Mouse (Mus musculus) CD4-positive, CD25-positive, alpha-beta regulatory T cell, adult 4 months (primary cell): ENCODE data around the gene 2900011O08Rik. TPM values are rescaled to one million over a fixed set of nuclear protein-coding genes. Genes with fewer than 3 reads are reported as not detected.
"Not testable (repeated sequence)": the region's sequence is repeated elsewhere in the genome, so short reads cannot be mapped to it uniquely, and the experiment has no call there.

Experiments
- ATAC-seq: one replicate; pipeline ENCODE4 v1.8.0; 2017
- polyA plus RNA-seq, 2 experiments: library from polyadenylated mRNA; unstranded; fragments of 100-300 nt; shearing (Covaris generic); gene quantifications; one replicate each; pipeline ENCODE4 v1.2.1; 2017

Gene 2900011O08Rik
- not detected for polyA plus RNA-seq

DNA sequence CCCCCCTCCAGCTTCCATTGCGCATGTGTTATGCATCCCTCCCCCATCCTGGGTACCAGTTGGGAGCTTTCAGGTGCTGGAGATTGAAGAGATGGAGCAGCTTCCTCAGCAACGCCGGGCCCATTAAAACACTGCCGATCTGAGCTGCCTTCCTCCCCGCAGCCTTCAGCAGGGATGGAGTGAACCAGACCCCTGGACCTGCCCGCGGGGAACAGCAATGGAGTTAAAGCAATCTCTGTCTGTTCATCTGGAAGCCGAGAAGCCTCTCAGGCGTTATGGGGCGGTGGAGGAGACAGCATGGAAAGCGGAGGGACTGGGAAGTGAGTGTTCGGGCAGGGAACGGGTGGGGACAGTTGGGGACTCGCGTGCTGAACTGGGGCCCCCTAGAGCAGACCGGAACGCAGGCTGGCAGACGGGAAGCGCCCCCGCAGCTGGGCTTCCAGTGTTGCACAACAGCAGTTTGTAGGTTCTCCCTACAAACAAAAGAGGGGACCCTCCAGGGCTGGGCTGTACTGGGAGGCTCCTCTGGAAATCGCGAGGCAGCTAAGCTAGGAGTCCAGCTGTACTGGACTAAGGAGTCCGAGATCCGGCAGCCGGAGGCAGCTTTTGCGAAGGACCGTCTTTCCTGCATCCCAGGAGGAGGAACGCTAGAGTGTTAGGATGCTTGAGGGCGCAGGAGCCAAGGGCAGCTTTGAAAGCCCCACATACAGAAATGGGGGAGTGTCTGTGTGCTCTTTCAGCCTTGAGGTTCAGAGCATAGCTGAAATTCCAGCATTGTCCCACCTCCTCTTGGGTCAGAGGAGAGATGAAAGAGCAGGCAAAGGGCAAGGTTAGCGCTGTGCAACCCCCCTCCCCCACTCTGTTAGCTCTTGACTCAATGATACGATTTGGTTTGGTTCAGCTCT, at the start of gene 2900011O08Rik, which contains the start of gene Ifitm7:
2900011O08Rik (plus strand) TSS at position 31 of the 905 bp plus-strand sequence.
Ifitm7 (minus strand) TSS at position 315 of the 905 bp plus-strand sequence.
- no peak for ATAC-seq

DNA sequence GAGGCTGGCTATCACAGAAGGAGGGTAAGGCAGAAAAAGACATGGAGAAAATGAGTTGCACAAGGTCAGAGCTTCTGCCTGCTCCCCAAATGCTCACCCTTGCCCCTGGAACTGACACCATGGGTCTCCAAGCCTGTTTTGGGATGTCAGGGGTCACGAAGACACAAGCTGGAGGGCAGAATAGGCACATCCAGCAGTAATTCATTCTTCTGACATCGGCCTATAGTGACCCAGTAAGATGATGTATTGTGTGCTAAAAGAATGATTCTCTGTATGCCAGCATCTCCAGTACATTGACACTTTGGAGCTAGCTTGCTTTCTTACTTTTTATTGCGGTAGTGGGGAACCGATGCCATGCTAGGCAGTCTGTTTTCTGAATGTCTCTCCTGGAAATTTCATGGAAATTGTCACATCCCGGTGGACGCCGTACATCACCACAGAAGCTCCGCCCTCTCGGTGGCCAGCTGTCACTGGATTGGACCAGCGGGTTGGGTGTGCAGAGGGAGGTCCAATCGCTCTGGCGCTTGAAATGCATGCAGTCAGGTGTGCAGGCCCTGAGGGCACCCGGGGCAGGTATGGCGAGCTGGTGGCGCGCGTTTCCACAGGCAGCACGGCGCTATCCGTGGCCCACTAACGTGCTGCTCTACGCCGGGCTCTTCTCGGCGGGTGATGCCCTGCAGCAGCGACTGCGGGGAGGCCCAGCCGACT, 46.1 kb upstream of the 2900011O08Rik start:
- ATAC-seq, result no peak

DNA sequence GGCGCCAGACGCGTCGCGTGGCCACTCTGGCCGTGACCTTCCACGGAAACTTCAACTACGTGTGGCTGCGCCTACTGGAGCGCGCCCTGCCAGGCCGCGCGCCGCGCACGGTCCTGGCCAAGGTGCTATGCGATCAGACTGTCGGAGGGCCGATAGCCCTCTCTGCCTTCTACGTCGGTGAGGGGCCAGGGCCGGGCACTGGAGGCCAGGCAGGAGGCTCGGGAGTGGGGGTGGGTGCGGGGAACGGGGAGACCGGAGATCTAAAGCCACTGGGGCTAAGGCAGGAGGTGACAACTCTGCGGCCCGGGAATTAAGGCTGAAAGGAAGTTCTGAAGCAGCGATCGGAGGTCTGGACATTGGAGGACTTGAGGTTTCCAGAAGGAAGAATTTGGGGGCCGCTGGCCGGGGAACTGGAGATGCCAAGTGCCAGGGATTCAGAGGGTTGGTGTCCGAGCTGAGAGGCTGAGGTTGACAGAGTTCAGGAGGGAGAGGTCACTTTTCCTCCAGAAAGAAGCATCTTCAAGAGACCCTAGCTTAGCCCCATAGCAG, 45.5 kb upstream of the 2900011O08Rik start:
- ATAC-seq, result no peak

DNA sequence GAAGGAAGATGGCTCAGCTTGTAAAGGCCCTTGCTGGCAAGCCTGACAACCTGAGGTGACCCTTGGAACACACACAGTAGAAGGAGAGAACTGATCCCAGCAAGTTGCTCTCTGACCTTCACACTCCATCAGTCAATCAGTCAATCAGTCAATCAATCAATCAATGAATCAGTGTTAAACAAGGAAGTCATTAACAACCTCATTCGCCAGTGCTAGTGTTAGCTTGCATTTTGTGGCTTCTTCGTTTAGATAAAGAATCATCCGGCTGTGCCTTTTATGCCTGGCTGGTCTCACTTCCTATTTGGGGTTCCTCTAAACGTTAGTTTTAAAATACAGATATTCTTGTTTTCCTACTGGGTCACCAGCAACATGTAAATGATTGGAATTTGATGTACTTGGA, 42.2 kb upstream of the 2900011O08Rik start:
- no peak for ATAC-seq

DNA sequence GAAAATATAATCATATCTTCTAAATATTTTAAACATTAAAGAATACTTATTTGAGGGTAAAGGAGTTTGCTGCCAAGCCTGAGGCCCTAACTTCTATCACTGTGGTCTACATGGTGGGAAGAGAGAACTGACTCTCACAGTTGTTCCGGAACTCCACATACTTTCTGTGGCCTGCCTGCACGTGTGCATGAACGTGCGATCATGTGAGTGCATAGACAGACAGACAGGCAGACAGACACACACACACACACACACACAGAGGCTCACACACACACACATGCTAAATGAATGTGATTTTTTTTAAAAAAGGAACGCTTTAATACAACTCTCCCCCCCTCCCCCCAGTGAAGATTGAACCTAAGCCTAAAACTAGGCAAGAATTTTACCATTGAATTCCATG, 41.7 kb upstream of the 2900011O08Rik start:
- ATAC-seq, result no peak

DNA sequence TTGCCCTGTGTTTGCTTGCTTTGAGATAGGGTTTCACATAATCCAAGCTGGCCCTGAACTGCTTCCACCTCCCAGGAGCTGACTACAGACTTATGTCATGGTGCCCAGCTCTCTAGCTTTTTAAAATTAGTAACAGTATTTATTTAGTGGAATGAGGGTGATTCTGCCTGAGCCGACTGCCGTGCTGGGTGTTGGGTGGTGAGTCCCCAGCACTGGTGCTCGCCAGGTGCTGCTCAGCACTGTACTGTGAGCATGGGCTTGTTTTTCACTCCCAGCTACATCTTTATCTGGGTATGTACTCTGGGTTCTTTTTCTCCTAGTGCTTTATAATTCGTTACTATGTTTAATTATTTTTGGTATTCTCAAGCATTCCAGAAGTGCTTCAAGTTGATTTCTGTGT, 41.3 kb upstream of the 2900011O08Rik start:
- no peak for ATAC-seq

DNA sequence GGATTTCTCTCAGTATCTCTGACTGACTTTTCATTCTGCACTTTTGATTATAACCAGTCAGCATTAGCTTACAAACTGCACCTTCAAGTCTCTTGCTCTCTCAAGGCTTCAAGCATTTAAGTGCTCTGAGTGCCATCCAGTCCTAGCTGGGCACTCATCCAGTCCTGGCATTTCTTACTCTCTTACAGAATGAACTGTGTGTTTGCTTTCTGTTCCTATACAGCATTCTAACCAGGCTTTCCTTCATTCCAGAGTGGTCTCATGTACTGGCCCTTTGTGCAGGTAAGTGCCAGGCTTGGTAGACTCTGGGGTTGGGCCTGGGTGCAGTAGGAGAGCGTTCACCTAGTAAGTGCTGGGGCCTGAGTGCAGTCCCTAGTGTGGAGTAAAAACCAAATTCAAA, 40.1 kb upstream of the 2900011O08Rik start:
- no peak for ATAC-seq

DNA sequence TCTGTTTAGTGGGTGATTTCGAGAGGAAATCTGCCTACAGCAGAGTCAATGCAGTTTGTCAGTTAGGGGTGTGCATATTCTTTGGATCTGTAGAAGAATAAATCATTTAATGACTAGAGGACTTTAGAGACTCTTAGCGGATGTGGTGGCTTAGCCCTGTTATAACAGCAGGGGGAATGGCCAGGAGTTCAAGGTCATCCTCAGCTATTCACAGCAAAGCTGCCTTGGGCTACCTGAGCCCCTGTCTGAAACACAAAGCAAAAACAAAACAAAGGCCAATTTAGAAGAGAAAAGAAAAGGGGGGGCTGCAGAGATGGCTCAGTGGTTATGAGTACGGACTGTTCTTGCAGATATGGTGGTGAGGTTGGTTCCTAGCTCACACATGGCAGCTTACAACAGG, 35.2 kb upstream of the 2900011O08Rik start:
- ATAC-seq, result no peak

DNA sequence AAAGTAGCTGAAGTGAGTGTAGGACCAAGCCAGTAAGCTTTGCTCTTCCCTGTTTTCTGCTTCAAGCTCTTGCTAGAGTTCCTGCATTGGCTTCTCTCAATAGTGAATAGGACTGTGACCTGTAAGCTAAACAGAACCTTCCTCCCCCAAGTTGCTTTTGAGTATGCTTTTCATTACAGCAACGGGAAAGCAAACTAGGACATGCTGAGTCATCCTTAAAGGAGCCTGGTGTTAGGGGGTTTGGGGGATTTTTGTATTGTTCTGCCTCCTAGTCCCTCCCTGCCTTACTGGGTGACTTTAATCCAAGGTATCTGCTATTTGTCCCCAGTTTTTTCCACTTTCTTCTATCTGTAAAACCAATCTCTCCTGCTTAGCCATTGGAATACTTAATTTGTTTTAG, 24.4 kb upstream of the 2900011O08Rik start:
- ATAC-seq, result no peak

DNA sequence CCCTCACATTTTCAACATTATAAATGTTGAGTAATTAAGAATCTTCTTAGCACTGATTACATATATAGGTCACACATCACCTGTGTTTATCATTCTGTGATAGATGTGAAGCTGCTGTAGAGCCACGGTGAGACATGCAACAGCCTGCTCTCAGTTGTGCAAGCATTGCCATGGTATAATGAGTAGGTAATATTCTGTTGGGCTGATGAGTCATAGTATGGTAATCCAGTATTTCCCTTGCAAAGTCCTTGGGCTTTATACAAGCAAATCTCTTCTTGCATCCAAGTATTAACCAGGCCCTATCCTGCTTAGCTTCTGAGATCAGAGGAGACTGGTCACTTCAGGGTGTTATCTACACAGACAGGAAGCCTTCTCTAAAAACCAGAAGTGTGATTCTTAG, 17.3 kb upstream of the 2900011O08Rik start:
- no peak for ATAC-seq

DNA sequence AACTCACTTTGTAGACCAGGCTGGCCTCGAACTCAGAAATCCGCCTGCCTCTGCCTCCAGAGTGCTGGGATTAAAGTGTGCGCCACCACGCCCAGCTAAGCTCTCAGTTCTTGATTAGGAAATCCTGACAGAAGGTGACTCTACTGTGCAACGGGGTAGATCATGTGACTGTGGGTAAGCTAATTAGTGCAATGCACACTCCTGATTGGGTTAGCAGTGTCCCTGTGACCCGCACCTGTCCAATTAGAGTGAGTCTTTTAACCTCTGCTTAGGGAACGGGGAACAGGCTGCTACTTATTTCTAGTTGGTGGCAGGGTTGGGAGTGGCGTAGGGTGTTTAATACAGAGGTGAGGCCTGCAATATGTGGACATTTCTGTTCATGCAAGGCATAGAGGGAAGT, 14.4 kb upstream of the 2900011O08Rik start:
- no peak for ATAC-seq

DNA sequence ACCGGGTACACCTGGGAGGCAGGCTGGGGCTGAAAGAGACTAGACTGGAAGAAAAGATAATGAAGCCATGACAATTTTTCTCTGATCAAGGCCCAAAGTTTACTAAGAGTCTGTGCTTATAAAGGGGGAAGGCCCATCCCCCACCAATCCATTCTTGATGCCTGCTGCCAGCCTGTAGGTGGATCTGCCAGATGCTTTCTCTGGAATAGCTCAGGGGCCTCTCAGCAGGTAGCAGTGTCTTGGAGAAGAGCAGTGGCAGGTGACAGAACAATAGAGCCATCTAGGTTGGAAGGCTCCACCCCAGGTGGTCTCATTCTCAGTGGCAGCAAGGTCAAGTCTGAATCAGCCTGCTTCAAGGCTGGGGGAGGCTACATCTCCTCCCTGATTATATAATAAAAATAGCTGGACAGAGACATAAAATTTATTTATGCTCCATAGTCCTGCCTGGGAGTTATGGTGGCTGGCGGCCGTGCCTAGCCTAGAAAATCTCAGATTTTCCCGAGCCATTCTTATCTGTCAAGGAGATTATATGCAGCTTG, 10.0 kb upstream of the 2900011O08Rik start:
- not testable (repeated sequence) for ATAC-seq

DNA sequence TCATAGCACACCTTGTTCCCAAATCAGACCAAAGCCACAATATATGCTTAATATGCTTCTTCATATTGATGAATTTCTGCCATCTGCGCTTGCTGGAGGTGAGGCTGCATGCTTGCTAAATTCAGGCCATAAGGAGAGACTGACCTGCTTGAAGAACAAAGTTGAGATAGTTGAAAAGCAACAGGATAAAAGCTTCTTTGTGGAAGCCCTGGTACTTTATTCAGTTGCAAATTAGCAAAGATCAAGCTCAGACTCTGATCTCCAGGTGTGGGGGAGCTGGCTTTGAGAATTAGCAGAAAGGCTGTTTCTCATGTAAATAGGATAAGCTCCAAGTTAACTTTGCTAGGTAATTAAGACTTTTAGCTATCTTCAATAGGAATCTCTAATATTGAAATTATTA, 9.4 kb upstream of the 2900011O08Rik start:
- not testable (repeated sequence) for ATAC-seq

DNA sequence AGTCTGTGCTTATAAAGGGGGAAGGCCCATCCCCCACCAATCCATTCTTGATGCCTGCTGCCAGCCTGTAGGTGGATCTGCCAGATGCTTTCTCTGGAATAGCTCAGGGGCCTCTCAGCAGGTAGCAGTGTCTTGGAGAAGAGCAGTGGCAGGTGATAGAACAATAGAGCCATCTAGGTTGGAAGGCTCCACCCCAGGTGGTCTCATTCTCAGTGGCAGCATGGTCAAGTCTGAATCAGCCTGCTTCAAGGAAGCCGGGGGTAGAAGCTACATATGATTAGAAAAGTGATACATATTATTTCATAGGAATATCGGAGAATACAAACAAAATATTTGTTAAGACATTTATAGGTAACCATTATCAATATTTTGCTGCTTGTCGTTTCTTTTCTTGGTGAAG, 4.7 kb upstream of the 2900011O08Rik start:
- not testable (repeated sequence) for ATAC-seq

DNA sequence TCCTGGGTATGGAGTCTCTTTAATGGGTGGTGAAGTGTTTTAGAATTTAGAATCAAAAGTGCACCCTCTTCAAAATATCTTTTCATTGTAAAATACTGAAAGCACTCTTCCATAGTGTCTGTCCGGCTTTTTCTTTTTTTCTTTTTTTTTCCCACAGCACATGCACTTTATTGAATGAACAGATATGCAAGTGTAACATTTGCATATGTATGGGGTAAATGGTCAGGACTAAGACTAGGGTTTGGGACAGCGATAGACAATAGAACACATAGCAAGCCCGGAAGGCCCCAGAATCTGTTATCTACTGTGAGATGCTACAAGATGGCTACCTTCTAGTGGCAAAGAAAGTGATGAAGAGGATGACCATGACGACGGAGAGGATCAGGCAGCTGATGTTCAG, 3.2 kb upstream of the 2900011O08Rik start:
- ATAC-seq, result no peak

DNA sequence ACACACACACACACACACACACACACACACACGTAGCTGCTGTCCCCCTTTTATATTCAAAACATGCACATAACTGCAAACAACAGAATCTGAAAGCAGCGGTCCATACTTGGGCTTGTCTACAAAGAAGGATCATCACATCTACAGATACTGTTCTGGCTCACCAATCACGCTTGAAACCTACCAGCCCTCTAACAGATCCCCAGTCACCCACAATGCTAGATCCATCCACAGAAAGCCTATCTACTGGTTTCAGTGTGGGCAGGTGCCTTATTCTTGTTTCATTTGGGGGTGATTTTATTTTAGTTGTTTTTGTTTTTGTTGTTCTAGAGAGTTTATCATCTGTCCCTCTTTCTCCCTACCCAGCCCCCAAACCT, 219 bp upstream of the 2900011O08Rik start:
- ATAC-seq, result no peak

DNA sequence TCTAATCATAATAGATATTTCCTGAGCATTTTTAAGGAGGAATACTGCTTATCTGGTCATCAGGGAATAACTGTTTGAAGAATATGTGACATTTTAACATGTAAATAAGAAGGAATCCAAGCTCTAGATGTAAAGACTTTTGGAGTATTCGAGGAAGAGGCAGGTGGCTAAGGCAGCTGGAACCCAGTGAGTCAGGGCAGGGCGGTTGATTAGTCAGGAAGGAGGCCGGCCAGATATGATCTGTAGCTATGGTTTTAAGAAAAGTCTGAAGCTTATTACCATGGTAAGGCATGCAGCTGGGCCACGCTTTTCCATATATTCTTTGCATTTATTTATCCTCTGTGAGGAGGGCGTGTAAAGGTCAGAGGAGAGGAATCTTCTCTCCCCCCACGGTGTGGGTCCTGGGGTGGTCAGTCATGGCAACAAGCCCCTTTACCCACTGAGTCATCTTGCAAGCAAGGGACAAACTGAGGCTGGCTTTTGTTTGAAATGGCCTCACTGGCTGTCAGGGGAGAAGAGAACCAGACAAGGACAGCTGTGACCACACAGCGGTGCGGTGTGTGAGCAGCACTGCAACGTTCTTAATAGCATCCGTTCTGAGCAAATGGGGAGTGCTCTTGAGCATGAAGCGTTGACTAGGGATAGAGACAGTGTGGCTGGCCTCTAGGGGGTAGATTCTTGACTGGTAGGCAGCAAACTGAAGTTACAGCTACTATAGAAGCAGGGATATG, 6.3 kb downstream of the 2900011O08Rik start:
- ATAC-seq, result no peak

DNA sequence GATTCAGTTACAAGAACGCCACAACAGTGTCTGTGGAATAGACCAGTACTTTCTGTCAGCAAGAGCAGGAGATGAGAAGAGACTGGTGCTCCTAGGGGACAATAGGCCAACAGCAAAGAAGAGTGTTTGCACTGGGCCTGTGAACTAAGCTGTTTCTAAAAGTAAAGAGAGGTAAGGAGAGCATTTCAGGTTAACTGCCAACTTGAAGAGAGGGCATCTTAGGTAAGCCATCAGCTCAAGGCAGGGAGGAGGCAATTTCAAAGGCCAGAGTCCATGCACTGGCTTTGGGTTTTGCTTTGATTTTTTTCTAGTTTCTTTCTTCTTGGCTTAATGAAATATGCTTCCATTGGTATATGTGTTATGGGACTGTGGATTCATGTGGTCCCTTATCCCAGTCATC, 7.7 kb downstream of the 2900011O08Rik start:
- ATAC-seq, result no peak

DNA sequence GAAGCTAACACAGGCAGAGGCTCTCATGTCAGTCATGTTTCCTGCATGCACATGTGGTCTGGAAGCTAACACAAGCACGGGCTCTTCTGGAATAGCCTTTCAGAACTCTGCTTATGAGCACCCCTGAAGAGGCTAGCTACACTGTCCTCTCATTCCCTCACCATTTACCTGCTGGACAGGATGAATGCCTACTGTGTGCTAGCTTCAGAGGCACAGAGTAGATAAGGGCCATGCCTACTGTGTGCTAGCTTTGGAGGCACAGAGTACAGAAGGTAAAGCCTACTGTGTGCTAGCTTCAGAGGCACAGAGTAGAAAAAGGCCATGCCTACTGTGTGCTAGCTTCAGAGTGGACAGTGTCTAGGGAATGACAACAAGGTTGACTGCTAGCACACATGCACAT, 8.1 kb downstream of the 2900011O08Rik start:
- no peak for ATAC-seq

DNA sequence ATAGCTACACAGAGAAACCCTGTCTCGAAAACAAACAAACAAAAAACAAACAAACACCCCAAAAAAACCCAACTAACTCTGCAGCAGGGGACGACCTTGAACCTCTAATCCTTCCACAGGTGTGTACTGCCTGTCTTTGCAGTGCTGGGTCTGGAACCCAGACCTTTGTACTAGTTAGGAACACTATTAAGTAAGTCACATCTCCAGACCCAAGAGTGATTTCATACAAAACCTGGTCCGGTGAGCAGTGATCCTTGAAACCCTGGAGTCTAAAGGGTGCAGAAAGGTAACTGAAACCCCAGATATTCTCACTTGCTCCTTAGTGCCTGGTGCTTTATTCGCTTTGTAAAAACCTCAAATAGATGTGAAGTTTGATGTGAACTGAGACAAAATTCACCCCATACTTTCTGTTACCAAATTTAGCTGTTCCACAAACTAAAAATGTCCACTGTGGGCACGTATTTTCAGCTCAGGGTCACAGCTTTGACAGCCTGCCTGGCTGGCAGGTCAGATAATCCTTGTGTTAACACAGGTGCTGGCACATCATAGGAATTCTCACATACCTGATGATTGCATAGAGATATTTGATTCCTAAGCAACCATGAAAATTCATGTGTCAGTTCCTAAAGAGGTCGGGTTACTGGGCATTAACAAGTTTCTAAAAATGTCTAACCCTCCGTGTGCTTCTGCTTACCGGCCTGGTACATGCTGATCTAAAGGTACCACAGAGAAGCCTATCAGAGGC, 17.2 kb downstream of the 2900011O08Rik start:
- no peak for ATAC-seq

DNA sequence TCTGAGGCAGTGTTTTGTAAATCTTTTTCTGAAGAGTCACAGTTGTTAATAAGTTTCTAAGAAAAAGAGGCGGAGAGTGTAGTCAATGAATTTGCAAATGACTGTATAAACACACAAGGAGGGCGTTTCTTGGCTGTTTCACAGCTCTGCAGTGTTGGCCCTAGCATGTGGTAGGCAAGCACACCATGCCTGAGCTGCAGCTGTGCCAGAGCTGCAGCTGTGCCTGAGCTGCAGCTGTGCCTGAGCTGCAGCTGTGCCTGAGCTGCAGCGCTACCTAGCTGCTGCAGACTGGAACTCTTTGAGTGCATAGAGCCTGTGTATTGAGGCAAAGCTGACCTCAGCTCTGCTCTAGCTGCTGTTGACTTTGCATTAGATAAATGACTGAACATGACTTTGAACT, 17.8 kb downstream of the 2900011O08Rik start:
- ATAC-seq, result no peak

DNA sequence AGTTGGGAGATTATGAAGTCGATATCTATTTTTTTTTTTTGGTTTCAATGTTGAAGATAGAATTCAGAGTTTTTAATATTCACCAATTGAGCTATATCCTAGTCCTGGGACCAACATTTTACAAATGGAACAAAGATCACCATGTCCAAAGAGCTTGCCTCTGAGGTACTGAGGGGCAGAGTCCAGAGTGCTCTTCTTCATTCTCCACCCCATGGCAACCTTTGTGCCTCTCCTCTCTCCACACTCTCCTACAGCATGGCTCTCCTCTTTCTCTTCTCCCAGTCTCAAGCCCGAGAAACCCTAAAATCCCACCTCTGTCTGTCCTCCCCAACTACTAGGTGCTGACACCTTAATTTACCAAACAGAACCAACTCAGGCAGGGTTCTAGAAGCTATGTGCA, 18.3 kb downstream of the 2900011O08Rik start:
- no peak for ATAC-seq
